Mouse (Mus musculus): ENCODE results near the gene Fam69b. TPM values are rescaled to one million over a fixed set of nuclear protein-coding genes. Genes with fewer than 3 reads are reported as not detected.

Gene Fam69b
- polyA plus RNA-seq, 1 experiment = 8.2 TPM

GRCm38 (mm10) chr2:26594461-26594933 is 33.8 kb upstream of the Fam69b start:
- no peak for TF ChIP-seq MAX (IDR thresholded peaks at IDR 0.05)
- no peak for TF ChIP-seq CTCF (IDR thresholded peaks at IDR 0.05; ENCODE audit: control insufficient read depth, insufficient read depth, insufficient read length)
- TF ChIP-seq MYOD1 (IDR thresholded peaks at IDR 0.05; ENCODE audit: control insufficient read depth, insufficient read length, low read depth) = no peak
- no peak for TF ChIP-seq FOSL1 (IDR thresholded peaks at IDR 0.05; ENCODE audit: insufficient read depth, low read length, poor library complexity, severe bottlenecking)
- no peak for TF ChIP-seq MYOG (IDR thresholded peaks at IDR 0.05; ENCODE audit: control insufficient read depth, extremely low read depth, insufficient read length)
- no peak for TF ChIP-seq CEBPB (IDR thresholded peaks at IDR 0.05; ENCODE audit: low read depth)
- TF ChIP-seq USF1 (IDR thresholded peaks at IDR 0.05; ENCODE audit: low read depth) = no peak
- Histone ChIP-seq H3K27me3 (ENCODE audit: control insufficient read depth, insufficient read depth, insufficient read length) (no peaks in the 10 kb centered on the region), H3K79me3 (ENCODE audit: low read depth) (no peaks in the 10 kb centered on the region), H3ac (ENCODE audit: control insufficient read depth, insufficient read length, low read depth) (no peak overlapping the region), H3K36me3 (ENCODE audit: control insufficient read depth, insufficient read depth) (peaks cover 16% of the 10 kb centered on the region), H3K79me2 (ENCODE audit: control insufficient read depth, insufficient read depth) (no peaks in the 10 kb centered on the region), H3K4me3 (ENCODE audit: insufficient read depth, poor library complexity, severe bottlenecking) (no peak overlapping the region)

DNA sequence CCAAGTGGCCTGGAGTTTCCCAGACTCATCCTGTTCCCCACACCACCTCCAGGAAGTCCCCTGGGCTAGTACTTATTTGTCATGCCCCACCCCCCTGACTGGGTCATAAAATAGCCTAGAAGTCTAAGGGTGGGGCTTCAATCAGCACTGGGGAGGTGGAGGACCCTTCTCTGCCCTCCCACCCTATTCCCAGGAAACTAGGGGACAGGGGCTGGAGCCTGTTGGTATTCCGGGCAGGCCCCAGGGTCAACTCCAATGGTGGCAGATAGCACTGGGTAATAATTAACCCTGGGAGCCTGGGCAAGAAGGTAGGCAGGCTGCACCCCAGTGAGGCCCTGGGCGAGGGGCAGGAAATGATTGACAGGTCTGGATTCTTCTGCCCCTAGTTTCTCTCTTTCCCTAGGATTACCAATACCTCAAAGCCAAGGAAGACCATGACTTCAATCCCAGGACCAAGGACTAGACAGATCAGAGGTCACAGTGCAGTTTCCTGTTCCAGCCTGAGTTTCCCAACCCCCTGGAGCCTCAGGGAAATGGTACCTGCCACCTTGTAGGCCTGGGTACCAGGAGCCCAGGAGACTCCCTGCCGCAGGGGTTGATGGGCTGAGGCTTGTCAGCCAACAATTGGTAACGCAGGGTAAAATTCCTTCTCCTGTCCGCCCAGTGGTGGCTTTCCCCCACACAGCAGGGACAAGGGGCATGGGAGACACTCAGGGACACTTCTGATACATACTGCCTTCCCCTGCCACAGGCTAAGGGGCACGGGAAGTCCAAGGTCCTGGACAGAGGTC is 33.1 kb upstream of the Fam69b start:
- TF ChIP-seq USF1 (IDR thresholded peaks at IDR 0.05; ENCODE audit: low read depth) (no peak), FOSL1 (IDR thresholded peaks at IDR 0.05; ENCODE audit: insufficient read depth, low read length, poor library complexity, severe bottlenecking) (no peak), CTCF (IDR thresholded peaks at IDR 0.05; ENCODE audit: control insufficient read depth, insufficient read depth, insufficient read length) (no peak)
- no peak overlapping the region for H3ac ChIP-seq (ENCODE audit: control insufficient read depth, insufficient read length, low read depth)
- H3K36me3 ChIP-seq (ENCODE audit: control insufficient read depth, insufficient read depth) = peaks cover 16% of the 10 kb centered on the region
- no peaks in the 10 kb centered on the region for H3K27me3 ChIP-seq (ENCODE audit: control insufficient read depth, insufficient read depth, insufficient read length)
- no peak overlapping the region for H3K4me3 ChIP-seq (ENCODE audit: insufficient read depth, poor library complexity, severe bottlenecking)
- no peaks in the 10 kb centered on the region for H3K79me3 ChIP-seq (ENCODE audit: low read depth)
- peaks cover 5% of the 10 kb centered on the region for H3K79me2 ChIP-seq (ENCODE audit: control insufficient read depth, insufficient read depth)

DNA sequence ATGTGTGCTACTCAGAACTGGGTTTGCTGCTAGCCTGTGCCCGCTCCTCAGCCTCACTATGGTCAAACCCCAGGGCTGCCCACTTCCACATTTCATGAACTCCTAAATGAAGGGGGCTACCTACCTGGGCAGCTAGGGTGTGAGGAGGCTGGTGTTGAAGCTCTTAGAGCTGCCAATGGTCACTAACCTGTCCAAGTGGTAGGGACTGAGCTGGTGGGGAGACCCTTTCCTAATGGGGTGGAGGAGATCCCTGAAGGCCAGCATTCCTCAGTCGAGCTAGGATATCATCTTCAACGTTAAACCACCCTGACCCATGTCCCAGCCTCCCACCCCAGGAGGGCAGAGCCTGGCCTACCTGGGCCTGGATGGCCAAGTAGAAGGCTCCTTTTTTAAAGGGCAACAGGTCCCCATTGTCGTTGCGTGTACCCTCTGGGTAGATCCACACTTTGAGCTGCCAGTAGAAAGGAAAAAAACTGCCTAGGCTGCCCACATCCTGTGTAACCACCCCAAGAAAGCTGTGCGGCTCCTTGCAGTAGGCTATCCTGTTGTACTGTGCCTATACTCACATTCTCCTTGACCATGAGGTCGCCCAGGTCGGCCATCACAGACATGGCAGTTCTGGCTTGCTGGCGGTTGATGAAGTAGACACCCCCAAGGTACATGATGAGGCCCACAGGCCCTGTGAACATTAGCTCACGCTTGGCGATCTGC is 32.4 kb upstream of the Fam69b start:
- H3K79me2 ChIP-seq (ENCODE audit: control insufficient read depth, insufficient read depth) = peaks cover 5% of the 10 kb centered on the region
- no peak overlapping the region for H3ac ChIP-seq (ENCODE audit: control insufficient read depth, insufficient read length, low read depth)
- no peak for TF ChIP-seq CTCF (IDR thresholded peaks at IDR 0.05; ENCODE audit: control insufficient read depth, insufficient read depth, insufficient read length)
- TF ChIP-seq USF1 (IDR thresholded peaks at IDR 0.05; ENCODE audit: low read depth) = no peak
- no peak for TF ChIP-seq FOSL1 (IDR thresholded peaks at IDR 0.05; ENCODE audit: insufficient read depth, low read length, poor library complexity, severe bottlenecking)
- TF ChIP-seq MYOG (IDR thresholded peaks at IDR 0.05; ENCODE audit: control insufficient read depth, extremely low read depth, insufficient read length) = no peak
- no peak for TF ChIP-seq MAX (IDR thresholded peaks at IDR 0.05)
- TF ChIP-seq CEBPB (IDR thresholded peaks at IDR 0.05; ENCODE audit: low read depth) = no peak
- no peak for TF ChIP-seq MYOD1 (IDR thresholded peaks at IDR 0.05; ENCODE audit: control insufficient read depth, insufficient read length, low read depth)
- peaks cover 16% of the 10 kb centered on the region for H3K36me3 ChIP-seq (ENCODE audit: control insufficient read depth, insufficient read depth)
- no peaks in the 10 kb centered on the region for H3K27me3 ChIP-seq (ENCODE audit: control insufficient read depth, insufficient read depth, insufficient read length)
- no peaks in the 10 kb centered on the region for H3K79me3 ChIP-seq (ENCODE audit: low read depth)
- H3K4me3 ChIP-seq (ENCODE audit: insufficient read depth, poor library complexity, severe bottlenecking) = no peak overlapping the region

DNA sequence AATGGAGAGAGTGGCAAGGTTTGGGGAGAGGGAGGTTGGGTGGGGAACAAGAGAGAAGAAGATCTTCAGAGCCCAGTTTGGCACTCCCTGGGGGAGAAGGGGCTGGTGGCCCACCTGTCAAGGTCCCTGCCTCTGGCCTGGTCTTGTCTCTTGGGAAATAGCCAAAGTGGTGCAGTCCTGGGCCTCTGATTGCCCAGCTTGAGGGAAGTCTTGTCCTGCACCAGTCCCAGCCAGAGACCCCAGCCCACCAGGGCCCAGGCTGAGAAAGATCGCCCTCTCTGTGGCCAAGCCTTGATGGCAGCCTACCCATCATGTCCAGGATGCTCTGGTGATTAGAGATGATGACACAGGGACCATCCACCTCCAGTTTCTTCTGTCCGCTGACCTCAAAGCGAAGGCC is 31.4 kb upstream of the Fam69b start:
- TF ChIP-seq USF1 (IDR thresholded peaks at IDR 0.05; ENCODE audit: low read depth) = no peak
- TF ChIP-seq CEBPB (IDR thresholded peaks at IDR 0.05; ENCODE audit: low read depth) = no peak
- TF ChIP-seq MYOG (IDR thresholded peaks at IDR 0.05; ENCODE audit: control insufficient read depth, extremely low read depth, insufficient read length) = no peak
- no peak for TF ChIP-seq FOSL1 (IDR thresholded peaks at IDR 0.05; ENCODE audit: insufficient read depth, low read length, poor library complexity, severe bottlenecking)
- no peak for TF ChIP-seq MYOD1 (IDR thresholded peaks at IDR 0.05; ENCODE audit: control insufficient read depth, insufficient read length, low read depth)
- no peak for TF ChIP-seq CTCF (IDR thresholded peaks at IDR 0.05; ENCODE audit: control insufficient read depth, insufficient read depth, insufficient read length)
- TF ChIP-seq MAX (IDR thresholded peaks at IDR 0.05) = no peak
- Histone ChIP-seq H3K36me3 (ENCODE audit: control insufficient read depth, insufficient read depth) (peaks cover 16% of the 10 kb centered on the region), H3K27me3 (ENCODE audit: control insufficient read depth, insufficient read depth, insufficient read length) (no peaks in the 10 kb centered on the region), H3K79me3 (ENCODE audit: low read depth) (no peaks in the 10 kb centered on the region), H3ac (ENCODE audit: control insufficient read depth, insufficient read length, low read depth) (no peak overlapping the region), H3K4me3 (ENCODE audit: insufficient read depth, poor library complexity, severe bottlenecking) (no peak overlapping the region), H3K79me2 (ENCODE audit: control insufficient read depth, insufficient read depth) (peaks cover 5% of the 10 kb centered on the region)

DNA sequence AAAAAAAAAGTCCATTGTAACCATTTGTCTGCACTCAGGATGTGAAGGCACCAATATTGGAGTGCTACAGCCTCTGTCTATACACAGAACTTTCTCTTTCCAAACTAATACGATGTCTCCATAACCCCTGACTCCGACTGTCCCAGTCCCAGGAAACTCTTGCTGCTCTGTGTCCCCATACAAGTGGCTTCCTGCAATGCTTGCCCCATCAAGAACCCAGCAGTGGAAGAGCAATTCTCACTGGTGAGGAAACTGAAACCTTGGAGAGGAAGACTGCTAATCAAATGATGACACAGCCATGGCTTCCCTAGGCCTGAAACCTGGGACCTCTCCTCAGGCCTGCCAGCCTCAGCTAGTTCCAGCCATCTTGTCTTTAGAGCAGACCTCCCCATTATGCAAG is 30.4 kb upstream of the Fam69b start:
- H3K79me3 ChIP-seq (ENCODE audit: low read depth) = no peaks in the 10 kb centered on the region
- H3K27me3 ChIP-seq (ENCODE audit: control insufficient read depth, insufficient read depth, insufficient read length) = no peaks in the 10 kb centered on the region
- TF ChIP-seq MYOD1 (IDR thresholded peaks at IDR 0.05; ENCODE audit: control insufficient read depth, insufficient read length, low read depth) = no peak
- TF ChIP-seq CEBPB (IDR thresholded peaks at IDR 0.05; ENCODE audit: low read depth) = no peak
- no peak for TF ChIP-seq CTCF (IDR thresholded peaks at IDR 0.05; ENCODE audit: control insufficient read depth, insufficient read depth, insufficient read length)
- TF ChIP-seq MAX (IDR thresholded peaks at IDR 0.05) = no peak
- TF ChIP-seq FOSL1 (IDR thresholded peaks at IDR 0.05; ENCODE audit: insufficient read depth, low read length, poor library complexity, severe bottlenecking) = no peak
- TF ChIP-seq MYOG (IDR thresholded peaks at IDR 0.05; ENCODE audit: control insufficient read depth, extremely low read depth, insufficient read length) = no peak
- TF ChIP-seq USF1 (IDR thresholded peaks at IDR 0.05; ENCODE audit: low read depth) = no peak
- no peak overlapping the region for H3ac ChIP-seq (ENCODE audit: control insufficient read depth, insufficient read length, low read depth)
- H3K79me2 ChIP-seq (ENCODE audit: control insufficient read depth, insufficient read depth) = peaks cover 10% of the 10 kb centered on the region
- no peak overlapping the region for H3K4me3 ChIP-seq (ENCODE audit: insufficient read depth, poor library complexity, severe bottlenecking)
- peaks cover 16% of the 10 kb centered on the region for H3K36me3 ChIP-seq (ENCODE audit: control insufficient read depth, insufficient read depth)

Measured in C2C12 (cell line).